Mouse (Mus musculus) hindlimb bud, embryonic 11.5 days (tissue): Measurements from ENCODE around the gene Flad1.

Experiments
- DNase-seq: peaks from one replicate; pipeline ENCODE4 v3.0.0-alpha.2; 2012; ENCODE audit warnings: low read depth, low spot score; ENCODE audit errors: extremely low spot score

Flad1 gene

GRCm38 (mm10) chr3:89396654-89397005 lies 15.0 kb downstream of the Flad1 start:
- no peak for DNase-seq

GRCm38 (mm10) chr3:89395806-89396653 lies 15.6 kb downstream of the Flad1 start:
- DNase-seq = no peak

- no peak for DNase-seq
Observed at GRCm38 (mm10) chr3:89395419-89395805, 16.3 kb downstream of the Flad1 start.

- DNase-seq = no peak
Observed at GRCm38 (mm10) chr3:89394894-89395256, 16.8 kb downstream of the Flad1 start.

GRCm38 (mm10) chr3:89394006-89394893 lies 17.4 kb downstream of the Flad1 start, which contains the start of gene Zbtb7b:
TSS of gene Zbtb7b (minus strand) at chr3:89394776.
- no peak for DNase-seq

- DNase-seq = no peak
Observed at GRCm38 (mm10) chr3:89393605-89394004, 18.1 kb downstream of the Flad1 start.

- no peak for DNase-seq
Observed at GRCm38 (mm10) chr3:89392871-89393311, 18.8 kb downstream of the Flad1 start.

GRCm38 (mm10) chr3:89391663-89392511 lies 19.8 kb downstream of the Flad1 start:
- no peak for DNase-seq

- no peak for DNase-seq
Observed at GRCm38 (mm10) chr3:89390699-89391662, 20.7 kb downstream of the Flad1 start.

GRCm38 (mm10) chr3:89390111-89390515 lies 21.6 kb downstream of the Flad1 start:
- DNase-seq = no peak

- no peak for DNase-seq
Observed at GRCm38 (mm10) chr3:89388901-89389740, 22.5 kb downstream of the Flad1 start.

- no peak for DNase-seq
Observed at GRCm38 (mm10) chr3:89388134-89388881, 23.4 kb downstream of the Flad1 start.

- no peak for DNase-seq
Observed at GRCm38 (mm10) chr3:89387632-89388031, 24.0 kb downstream of the Flad1 start.

- DNase-seq = no peak
Observed at GRCm38 (mm10) chr3:89386438-89387420, 24.9 kb downstream of the Flad1 start.

- no peak for DNase-seq
Observed at GRCm38 (mm10) chr3:89385451-89385850, 26.2 kb downstream of the Flad1 start.

- no peak for DNase-seq
Observed at GRCm38 (mm10) chr3:89384331-89385076, 27.2 kb downstream of the Flad1 start.
